Mouse (Mus musculus): ENCODE data around the gene Kif1c. TPM values are rescaled to one million over a fixed set of nuclear protein-coding genes. Genes with fewer than 3 reads are reported as not detected.

Kif1c gene
- polyA plus RNA-seq, 1 experiment from 2014 or later, result 1.1 TPM

GRCm38 (mm10) chr11:70701221-70701955 is 1.0 kb downstream of the Kif1c start:
- Histone ChIP-seq H3K27me3 (ENCODE audit: control insufficient read depth, insufficient read depth, low read depth, low read length) (peaks cover 9% of the 10 kb centered on the region), H3K36me3 (ENCODE audit: control insufficient read depth, insufficient read depth) (peaks cover 6% of the 10 kb centered on the region; the same call in 1 of the 2 replicates), H3K4me3 (ENCODE audit: low read depth, low read length) (peak overlapping the region; percentile 68), H3K4me1 (ENCODE audit: control insufficient read depth, low read depth, low read length) (peaks cover 17% of the 10 kb centered on the region), H3K9me3 (replicated peaks; ENCODE audit: control insufficient read depth, low read length) (no peaks in the 10 kb centered on the region), H3K9ac (ENCODE audit: low read depth, low read length) (peak overlapping the region; percentile 76), H3K27ac (ENCODE audit: low read length) (peak overlapping the region; percentile 14; the same call in 1 of the 2 replicates), H3K4me2 (ENCODE audit: low read depth, low read length) (peak overlapping the region; percentile 77)
- WGBS (ENCODE audit: insufficient replicate concordance), result 15% methylated on average over 10 of the region's 10 CpGs
- no peak for ATAC-seq (ENCODE audit: low read depth)

- H3K9me3 ChIP-seq (replicated peaks; ENCODE audit: control insufficient read depth, low read length), result no peaks in the 10 kb centered on the region
- peaks cover 17% of the 10 kb centered on the region for H3K4me1 ChIP-seq (ENCODE audit: control insufficient read depth, low read depth, low read length)
- H3K4me2 ChIP-seq (ENCODE audit: low read depth, low read length), result peak overlapping the region; percentile 77
- H3K27me3 ChIP-seq (ENCODE audit: control insufficient read depth, insufficient read depth, low read depth, low read length), result peaks cover 9% of the 10 kb centered on the region
- H3K4me3 ChIP-seq (ENCODE audit: low read depth, low read length), result peak overlapping the region; percentile 68
- no peak for ATAC-seq (ENCODE audit: low read depth)
- no peak overlapping the region for H3K9ac ChIP-seq (ENCODE audit: low read depth, low read length)
- H3K36me3 ChIP-seq (ENCODE audit: control insufficient read depth, insufficient read depth), result peaks cover 6% of the 10 kb centered on the region; the same call in 1 of the 2 replicates
- 75% methylated on average over 6 of the region's 6 CpGs for WGBS (ENCODE audit: insufficient replicate concordance)
- H3K27ac ChIP-seq (ENCODE audit: low read length), result peak overlapping the region; percentile 29; the same call in 1 of the 2 replicates
These were observed 1.8 kb downstream of the Kif1c start for GRCm38 (mm10) chr11:70701984-70702733.

DNA sequence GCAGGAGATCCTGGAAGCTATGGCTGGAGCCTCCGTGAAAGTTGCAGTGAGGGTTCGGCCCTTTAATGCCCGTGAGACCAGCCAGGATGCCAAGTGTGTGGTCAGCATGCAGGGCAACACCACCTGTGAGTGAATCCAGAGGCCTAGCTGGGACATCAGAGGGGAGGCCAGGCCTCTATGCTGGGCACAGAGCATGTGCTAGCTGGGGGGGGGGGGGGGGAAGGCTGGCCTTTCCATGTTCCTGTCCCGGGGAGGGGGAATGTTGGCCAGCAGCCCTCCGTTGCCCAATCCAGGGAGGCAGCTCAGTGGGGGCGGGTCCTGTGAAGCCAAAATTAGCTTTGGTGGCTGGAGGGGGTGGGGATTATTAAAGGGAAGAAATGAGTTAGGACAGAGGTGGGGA is 2.4 kb downstream of the Kif1c start:
- no peak overlapping the region for H3K4me3 ChIP-seq (ENCODE audit: low read depth, low read length)

DNA sequence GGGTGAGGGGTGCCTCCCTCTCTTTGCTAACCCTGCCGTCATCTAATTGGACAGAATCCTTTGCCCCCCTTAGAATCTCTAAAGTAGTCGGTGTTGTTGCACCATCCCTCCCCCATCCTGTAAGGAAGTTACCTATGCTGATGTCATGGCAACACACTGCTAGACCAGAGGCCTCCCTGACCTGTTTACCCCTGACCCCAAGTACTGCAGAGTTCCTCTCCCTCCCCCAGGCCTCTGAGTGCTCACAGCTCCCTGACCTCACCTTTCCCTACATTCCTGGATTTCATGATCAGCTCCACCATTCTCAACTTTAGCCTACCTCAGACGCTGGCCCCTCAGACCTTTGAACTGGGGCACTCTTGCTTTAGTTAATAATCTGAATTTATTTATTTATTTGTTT is 5.8 kb downstream of the Kif1c start:
- H3K27ac ChIP-seq (ENCODE audit: low read length), result no peak overlapping the region
- H3K4me1 ChIP-seq (ENCODE audit: control insufficient read depth, low read depth, low read length), result peaks cover 9% of the 10 kb centered on the region
- no peak overlapping the region for H3K4me2 ChIP-seq (ENCODE audit: low read depth, low read length)
- H3K9me3 ChIP-seq (replicated peaks; ENCODE audit: control insufficient read depth, low read length), result no peaks in the 10 kb centered on the region
- ATAC-seq (ENCODE audit: low read depth), result peak; percentile 53; the same call in 1 of the 2 replicates
- H3K4me3 ChIP-seq (ENCODE audit: low read depth, low read length), result no peak overlapping the region
- H3K36me3 ChIP-seq (ENCODE audit: control insufficient read depth, insufficient read depth), result peaks cover 6% of the 10 kb centered on the region; the same call in 1 of the 2 replicates
- no peak overlapping the region for H3K9ac ChIP-seq (ENCODE audit: low read depth, low read length)
- H3K27me3 ChIP-seq (ENCODE audit: control insufficient read depth, insufficient read depth, low read depth, low read length), result peaks cover 4% of the 10 kb centered on the region
- 48% methylated on average over 3 of the region's 3 CpGs for WGBS (ENCODE audit: insufficient replicate concordance)

More for the DNA sequence above, 2.4 kb downstream of the Kif1c start:
- Histone ChIP-seq H3K27me3 (ENCODE audit: control insufficient read depth, insufficient read depth, low read depth, low read length) (peaks cover 9% of the 10 kb centered on the region), H3K4me2 (ENCODE audit: low read depth, low read length) (0 out of 2 replicates have a peak overlapping the region, but pooled peaks have one; percentile 77), H3K36me3 (ENCODE audit: control insufficient read depth, insufficient read depth) (peaks cover 6% of the 10 kb centered on the region; the same call in 1 of the 2 replicates), H3K4me1 (ENCODE audit: control insufficient read depth, low read depth, low read length) (peaks cover 17% of the 10 kb centered on the region), H3K9ac (ENCODE audit: low read depth, low read length) (no peak overlapping the region), H3K9me3 (replicated peaks; ENCODE audit: control insufficient read depth, low read length) (no peaks in the 10 kb centered on the region), H3K27ac (ENCODE audit: low read length) (no peak overlapping the region)
- WGBS (ENCODE audit: insufficient replicate concordance), result 50% methylated on average over 6 of the region's 6 CpGs
- no peak for ATAC-seq (ENCODE audit: low read depth)

DNA sequence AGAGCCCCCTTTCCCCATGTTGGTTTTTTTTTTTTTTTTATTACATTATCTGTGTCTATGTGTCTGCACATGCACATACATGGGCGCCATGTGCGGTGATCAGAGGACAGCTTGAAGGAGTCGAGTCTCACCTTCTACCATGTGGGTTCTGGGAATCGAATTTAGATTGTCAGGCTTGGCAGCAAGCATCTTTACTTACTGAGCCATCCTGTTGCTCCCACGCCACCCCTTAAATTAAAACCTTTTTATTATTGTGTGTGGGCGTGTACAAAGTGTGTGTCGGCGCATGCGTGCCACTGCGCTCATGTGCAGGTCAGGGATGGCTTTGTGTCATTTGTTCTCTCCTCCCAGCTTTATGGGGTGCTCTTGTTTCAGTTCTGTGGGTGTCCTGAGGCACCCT is 10.7 kb downstream of the Kif1c start:
- WGBS (ENCODE audit: insufficient replicate concordance), result 80% methylated on average over 10 of the region's 10 CpGs
- no peak overlapping the region for H3K4me3 ChIP-seq (ENCODE audit: low read depth, low read length)
- H3K27ac ChIP-seq (ENCODE audit: low read length), result no peak overlapping the region
- no peak for ATAC-seq (ENCODE audit: low read depth)
- no peaks in the 10 kb centered on the region; the same call in 1 of the 2 replicates for H3K36me3 ChIP-seq (ENCODE audit: control insufficient read depth, insufficient read depth)
- H3K4me1 ChIP-seq (ENCODE audit: control insufficient read depth, low read depth, low read length), result no peaks in the 10 kb centered on the region
- no peaks in the 10 kb centered on the region for H3K9me3 ChIP-seq (replicated peaks; ENCODE audit: control insufficient read depth, low read length)
- no peak overlapping the region for H3K4me2 ChIP-seq (ENCODE audit: low read depth, low read length)
- no peak overlapping the region for H3K9ac ChIP-seq (ENCODE audit: low read depth, low read length)
- H3K27me3 ChIP-seq (ENCODE audit: control insufficient read depth, insufficient read depth, low read depth, low read length), result no peaks in the 10 kb centered on the region

GRCm38 (mm10) chr11:70713222-70713621 is 12.9 kb downstream of the Kif1c start:
- Histone ChIP-seq H3K36me3 (ENCODE audit: control insufficient read depth, insufficient read depth) (no peaks in the 10 kb centered on the region; the same call in 1 of the 2 replicates), H3K9ac (ENCODE audit: low read depth, low read length) (no peak overlapping the region), H3K27me3 (ENCODE audit: control insufficient read depth, insufficient read depth, low read depth, low read length) (no peaks in the 10 kb centered on the region; the same call in 1 of the 2 replicates), H3K4me2 (ENCODE audit: low read depth, low read length) (no peak overlapping the region), H3K27ac (ENCODE audit: low read length) (no peak overlapping the region), H3K9me3 (replicated peaks; ENCODE audit: control insufficient read depth, low read length) (no peaks in the 10 kb centered on the region), H3K4me1 (ENCODE audit: control insufficient read depth, low read depth, low read length) (no peaks in the 10 kb centered on the region), H3K4me3 (ENCODE audit: low read depth, low read length) (no peak overlapping the region)
- no peak for ATAC-seq (ENCODE audit: low read depth)
- WGBS (ENCODE audit: insufficient replicate concordance), result 60% methylated on average over 6 of the region's 6 CpGs

DNA sequence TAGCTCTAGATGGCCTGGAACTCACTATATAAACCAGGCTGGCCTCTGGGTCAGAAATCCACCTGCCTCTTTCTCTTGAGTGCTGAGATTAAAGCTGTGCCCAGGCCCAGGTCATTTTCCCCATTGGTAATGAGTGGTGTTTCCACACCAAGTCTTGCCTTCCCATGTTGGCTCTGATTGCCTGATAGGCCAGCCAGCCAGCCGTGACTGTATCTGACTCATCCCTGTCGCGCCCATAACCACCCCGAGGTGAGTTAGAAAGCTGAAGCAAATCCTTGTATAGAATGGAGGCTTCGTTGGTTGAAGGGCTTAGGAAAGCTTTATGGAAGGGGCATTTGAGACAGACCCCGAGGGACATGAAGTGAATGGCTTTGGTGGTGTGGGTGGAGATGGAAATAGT is 15.5 kb downstream of the Kif1c start:
- Histone ChIP-seq H3K4me2 (ENCODE audit: low read depth, low read length) (no peak overlapping the region), H3K27me3 (ENCODE audit: control insufficient read depth, insufficient read depth, low read depth, low read length) (no peaks in the 10 kb centered on the region; the same call in 1 of the 2 replicates), H3K4me3 (ENCODE audit: low read depth, low read length) (no peak overlapping the region), H3K4me1 (ENCODE audit: control insufficient read depth, low read depth, low read length) (no peaks in the 10 kb centered on the region), H3K27ac (ENCODE audit: low read length) (no peak overlapping the region), H3K9me3 (replicated peaks; ENCODE audit: control insufficient read depth, low read length) (no peaks in the 10 kb centered on the region), H3K9ac (ENCODE audit: low read depth, low read length) (no peak overlapping the region), H3K36me3 (ENCODE audit: control insufficient read depth, insufficient read depth) (no peaks in the 10 kb centered on the region; the same call in 1 of the 2 replicates)
- ATAC-seq (ENCODE audit: low read depth), result no peak
- WGBS (ENCODE audit: insufficient replicate concordance), result 63% methylated on average over 6 of the region's 6 CpGs

DNA sequence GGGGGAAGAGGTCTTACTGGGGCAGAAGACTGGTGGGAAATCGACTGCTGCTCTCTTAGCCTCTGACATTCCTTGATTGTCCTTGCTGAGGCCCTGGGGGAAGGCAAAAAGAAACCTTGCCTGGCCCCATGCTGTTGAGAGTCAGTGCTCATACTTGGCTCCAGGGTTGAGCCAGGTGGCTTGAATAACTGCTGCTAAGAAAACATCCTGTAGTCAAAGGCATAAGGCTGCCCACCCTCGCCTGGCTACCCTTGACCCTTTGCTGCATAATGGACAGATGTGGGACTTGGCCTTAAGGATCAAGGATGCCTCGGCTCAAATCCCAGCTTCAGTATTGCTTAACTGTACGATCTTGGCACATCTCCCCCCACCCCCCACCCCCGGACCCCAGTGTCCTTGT is 18.1 kb downstream of the Kif1c start:
- H3K27ac ChIP-seq (ENCODE audit: low read length), result no peak overlapping the region
- 53% methylated on average over 5 of the region's 5 CpGs for WGBS (ENCODE audit: insufficient replicate concordance)
- H3K36me3 ChIP-seq (ENCODE audit: control insufficient read depth, insufficient read depth), result no peaks in the 10 kb centered on the region; the same call in 1 of the 2 replicates
- no peak overlapping the region for H3K4me3 ChIP-seq (ENCODE audit: low read depth, low read length)
- H3K9me3 ChIP-seq (replicated peaks; ENCODE audit: control insufficient read depth, low read length), result no peaks in the 10 kb centered on the region
- no peak for ATAC-seq (ENCODE audit: low read depth)
- H3K4me1 ChIP-seq (ENCODE audit: control insufficient read depth, low read depth, low read length), result no peaks in the 10 kb centered on the region
- H3K27me3 ChIP-seq (ENCODE audit: control insufficient read depth, insufficient read depth, low read depth, low read length), result no peaks in the 10 kb centered on the region; the same call in 1 of the 2 replicates
- no peak overlapping the region for H3K9ac ChIP-seq (ENCODE audit: low read depth, low read length)
- H3K4me2 ChIP-seq (ENCODE audit: low read depth, low read length), result no peak overlapping the region

All from liver, embryonic 16.5 days (tissue).